Mouse (Mus musculus) layer of hippocampus, postnatal 25 days (tissue): Measurements from ENCODE around the gene Pnkd. TPM values are rescaled to one million over a fixed set of nuclear protein-coding genes. Genes with fewer than 3 reads are reported as not detected.

Experiments used
- DNase-seq, 2 experiments: peaks; one replicate each; pipeline ENCODE4 v3.0.0; 2022; ENCODE audit warnings: mixed read lengths in 2 of 2, low spot score in 1 of 2; ENCODE audit errors: extremely low spot score in 1 of 2
- total RNA-seq, 2 experiments: library from RNA; stranded (reverse); gene quantifications; 2 replicates each; pipeline ENCODE4 v1.2.3; 2021

Gene Pnkd
- 100 to 1,000 TPM; 192 to 193 TPM for total RNA-seq

GRCm38 (mm10) chr1:74284543-74285160, at the start of gene Pnkd, which contains the start of gene Aamp:
Gene Pnkd (plus strand): TSS chr1:74284930.
Gene Aamp (minus strand): TSS chr1:74284738.
- peak; percentile 87 to 93 for DNase-seq

GRCm38 (mm10) chr1:74235938-74236589, 48.7 kb upstream of the Pnkd start, which contains the start of gene Arpc2:
Gene Arpc2 (plus strand): TSS chr1:74236084.
- peak; percentile 87 to 92 for DNase-seq

- peak; percentile 19 to 34 for DNase-seq
Measured at GRCm38 (mm10) chr1:74236590-74237317, 48.0 kb upstream of the Pnkd start.

- DNase-seq, result no peak
Measured at GRCm38 (mm10) chr1:74237671-74238070, 47.1 kb upstream of the Pnkd start.

GRCm38 (mm10) chr1:74238136-74238535, 46.6 kb upstream of the Pnkd start:
- DNase-seq, result no peak

- DNase-seq, result no peak
Measured at GRCm38 (mm10) chr1:74239162-74239561, 45.6 kb upstream of the Pnkd start.

- peak in 1 of 2 experiments; percentile 23 for DNase-seq
Measured at GRCm38 (mm10) chr1:74239618-74240017, 45.1 kb upstream of the Pnkd start.

GRCm38 (mm10) chr1:74240311-74240710, 44.4 kb upstream of the Pnkd start:
- DNase-seq, result peak; percentile 29 to 46

GRCm38 (mm10) chr1:74240832-74241231, 43.9 kb upstream of the Pnkd start:
- DNase-seq, result no peak

GRCm38 (mm10) chr1:74245525-74245924, 39.2 kb upstream of the Pnkd start:
- DNase-seq, result no peak

GRCm38 (mm10) chr1:74248799-74249198, 35.9 kb upstream of the Pnkd start:
- no peak for DNase-seq

- DNase-seq, result no peak
Measured at GRCm38 (mm10) chr1:74249331-74249980, 35.3 kb upstream of the Pnkd start.

GRCm38 (mm10) chr1:74250096-74250495, 34.6 kb upstream of the Pnkd start:
- no peak for DNase-seq

GRCm38 (mm10) chr1:74255704-74256345, 28.9 kb upstream of the Pnkd start:
- no peak for DNase-seq

GRCm38 (mm10) chr1:74256782-74257181, 27.9 kb upstream of the Pnkd start:
- no peak for DNase-seq

- DNase-seq, result no peak
Measured at GRCm38 (mm10) chr1:74262510-74262909, 22.2 kb upstream of the Pnkd start.

- no peak for DNase-seq
Measured at GRCm38 (mm10) chr1:74268750-74269149, 16.0 kb upstream of the Pnkd start.

- peak in 1 of 2 experiments; percentile 33 for DNase-seq
Measured at GRCm38 (mm10) chr1:74271659-74272058, 13.1 kb upstream of the Pnkd start.

- no peak for DNase-seq
Measured at GRCm38 (mm10) chr1:74275015-74275414, 9.7 kb upstream of the Pnkd start.

- DNase-seq, result no peak
Measured at GRCm38 (mm10) chr1:74277041-74277440, 7.7 kb upstream of the Pnkd start.
